Mouse (Mus musculus) olfactory bulb, adult 2 months (tissue): ENCODE results near the gene Atp6v0c. TPM values are rescaled to one million over a fixed set of nuclear protein-coding genes. Genes with fewer than 3 reads are reported as not detected.
A peak's percentile ranks its signal among the peaks of the same experiment; 100 is the strongest.

Experiments used
- H3K27ac ChIP-seq: fragments of 200-500 bp; 2 replicates; pipeline ENCODE4 v1.5.1; 2012; ENCODE audit warnings: low read depth, low read length; ENCODE audit not compliant: insufficient read depth
- H3K4me1 ChIP-seq: fragments of 200-500 bp; 2 replicates; pipeline ENCODE4 v1.6.1; 2012; ENCODE audit warnings: low read length; ENCODE audit not compliant: control insufficient read depth, insufficient read depth
- H3K4me3 ChIP-seq: fragments of 200-500 bp; 2 replicates; pipeline ENCODE4 v1.5.1; 2012; ENCODE audit warnings: mild to moderate bottlenecking, low read depth, low read length, moderate library complexity; ENCODE audit not compliant: insufficient read depth
- CTCF ChIP-seq: fragments of 200-500 bp; IDR thresholded peaks from 2 replicates; pipeline ENCODE4 v1.5.1; 2012; ENCODE audit warnings: low read depth, mild to moderate bottlenecking, low read length, moderate library complexity; ENCODE audit not compliant: insufficient read depth
- POLR2A ChIP-seq: fragments of 200-500 bp; IDR thresholded peaks from 2 replicates; pipeline ENCODE4 v1.6.1; 2012; ENCODE audit warnings: mild to moderate bottlenecking, low read depth, low read length, moderate library complexity; ENCODE audit not compliant: insufficient read depth
- WGBS: fragments of 180-500 bp; shearing (Covaris S2); methylation state at CpG from one replicate; pipeline ENCODE4 v1.1.7; 2018; 5-methylcytosine and 5-hydroxymethylcytosine counted together
- polyA plus RNA-seq: library from polyadenylated mRNA; stranded (reverse); fragments of >200 nt; gene quantifications from 2 replicates; pipeline ENCODE4 v1.2.4, GENCODE M21; 2012; ENCODE audit warnings: low replicate concordance; ENCODE audit not compliant: missing spikeins, insufficient read depth, insufficient read length

The Atp6v0c gene
- polyA plus RNA-seq, 1 experiment, result not detected

DNA sequence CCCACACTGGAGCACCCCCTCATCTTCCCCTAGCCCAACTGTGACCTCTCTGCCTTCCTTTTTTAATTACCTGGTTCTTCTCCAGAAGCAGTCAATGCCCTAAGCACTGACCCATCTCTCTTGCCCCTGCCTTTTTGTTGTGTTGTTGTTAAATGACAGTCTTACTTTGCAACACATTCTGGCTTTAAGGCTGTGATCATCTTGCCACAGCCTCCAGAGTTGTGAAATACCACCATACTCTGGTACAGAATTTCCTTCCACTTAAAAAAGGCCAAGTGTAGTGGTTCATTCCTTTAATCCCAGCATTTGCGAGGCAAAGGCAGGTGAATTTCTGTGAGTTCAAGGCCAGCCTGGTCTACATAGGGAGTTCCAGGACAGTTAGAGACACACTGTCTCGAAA is 21.4 kb upstream of the Atp6v0c start:
- no peak overlapping the region for H3K4me3 ChIP-seq
- WGBS, result 94% methylated on average over 2 of the region's 2 CpGs
- peaks cover 6% of the 10 kb centered on the region; the same call in 1 of the 2 replicates for H3K4me1 ChIP-seq
- TF ChIP-seq POLR2A, result no peak
- no peak for TF ChIP-seq CTCF
- no peak overlapping the region for H3K27ac ChIP-seq

DNA sequence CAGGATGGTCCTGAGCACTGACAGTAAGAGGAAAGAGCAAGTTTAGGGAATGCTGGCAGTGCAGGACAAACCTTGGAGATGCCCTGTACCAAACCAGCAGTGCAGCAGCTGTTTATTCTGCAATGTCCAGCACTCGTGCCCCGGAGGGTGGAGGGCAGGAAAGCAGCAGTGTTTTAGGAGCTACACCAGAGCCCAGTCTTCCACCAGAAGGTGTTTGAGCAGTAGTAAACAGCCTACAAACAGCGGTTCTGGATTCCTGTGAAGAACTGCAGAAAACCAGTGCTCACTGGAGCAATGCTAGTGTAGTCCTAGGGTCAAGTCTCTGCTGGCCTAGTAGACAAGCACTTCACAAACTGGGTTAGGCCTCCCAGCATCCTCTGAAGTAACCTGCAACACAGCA is 4.8 kb upstream of the Atp6v0c start:
- TF ChIP-seq CTCF (no peak), POLR2A (no peak)
- 85% methylated on average over 3 of the region's 3 CpGs for WGBS
- Histone ChIP-seq H3K4me1 (no peaks in the 10 kb centered on the region; the same call in 1 of the 2 replicates), H3K4me3 (no peak overlapping the region), H3K27ac (no peak overlapping the region)

DNA sequence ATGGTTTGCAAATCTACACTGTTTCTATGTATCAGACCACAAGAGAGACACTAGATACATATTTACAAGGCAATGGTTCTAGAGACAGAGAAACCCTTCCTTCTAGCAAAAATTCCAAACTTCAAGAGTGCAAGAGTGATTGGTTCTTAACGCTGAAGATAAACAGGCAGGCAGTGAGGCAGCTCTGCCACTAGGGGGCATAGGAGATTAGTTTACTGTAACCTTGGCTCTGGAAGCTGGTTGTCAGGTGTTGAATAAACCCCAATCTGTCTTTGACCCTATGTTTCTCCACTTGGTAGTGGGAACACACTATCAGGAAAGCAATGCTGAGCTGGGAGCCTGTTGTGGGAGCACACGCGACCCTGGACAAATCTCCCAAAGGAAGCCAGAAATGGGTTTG is 3.9 kb upstream of the Atp6v0c start:
- no peaks in the 10 kb centered on the region; the same call in 1 of the 2 replicates for H3K4me1 ChIP-seq
- no peak for TF ChIP-seq POLR2A
- TF ChIP-seq CTCF, result no peak
- no peak overlapping the region for H3K27ac ChIP-seq
- H3K4me3 ChIP-seq, result no peak overlapping the region
- 6% methylated on average over 3 of the region's 3 CpGs for WGBS

DNA sequence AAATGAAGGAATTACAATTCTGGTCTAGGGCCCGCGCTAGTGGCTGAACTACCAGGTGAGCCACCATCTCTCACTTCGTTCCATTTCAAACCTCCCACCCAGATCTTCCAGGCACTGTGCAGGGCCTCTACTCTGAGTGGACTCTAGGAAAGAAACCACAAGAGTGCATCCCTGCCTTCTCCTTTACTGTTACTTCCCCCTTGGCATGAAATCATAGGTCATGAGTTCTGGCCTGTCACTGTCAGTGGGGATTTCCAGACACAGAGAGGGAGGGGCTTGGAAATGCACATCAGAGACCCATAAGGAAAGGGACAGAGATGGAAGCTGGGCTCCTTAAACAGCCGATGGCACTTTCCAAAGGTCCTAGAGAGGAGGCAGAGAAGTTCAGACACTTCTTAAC is 2.2 kb upstream of the Atp6v0c start:
- 84% methylated on average over 4 of the region's 4 CpGs for WGBS
- H3K4me1 ChIP-seq, result peaks cover 8% of the 10 kb centered on the region
- no peak overlapping the region for H3K27ac ChIP-seq
- TF ChIP-seq CTCF (no peak), POLR2A (no peak)
- no peak overlapping the region for H3K4me3 ChIP-seq

DNA sequence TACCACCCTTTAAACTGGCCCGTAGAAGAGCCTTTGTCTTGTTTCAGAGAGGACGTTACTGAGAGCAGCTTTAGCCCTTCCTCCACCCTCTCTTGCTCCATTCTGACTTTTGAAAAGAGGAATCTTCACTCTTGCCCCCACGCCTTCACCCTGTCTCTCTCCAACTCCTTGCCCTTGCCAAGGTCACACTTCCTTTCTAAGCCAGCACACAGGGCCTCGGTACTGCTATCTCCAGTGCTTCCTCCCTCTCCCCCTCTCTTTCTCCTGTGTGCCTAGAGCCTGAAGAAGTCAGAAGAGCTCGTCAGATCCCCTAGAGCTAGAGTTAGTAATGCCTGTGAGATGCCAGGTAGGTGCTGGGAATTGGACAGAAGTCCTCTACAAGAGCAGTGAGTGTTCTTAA is 1.2 kb upstream of the Atp6v0c start:
- Histone ChIP-seq H3K4me1 (peaks cover 9% of the 10 kb centered on the region), H3K4me3 (no peak overlapping the region), H3K27ac (no peak overlapping the region)
- TF ChIP-seq POLR2A (no peak), CTCF (no peak)
- 73% methylated on average over 5 of the region's 5 CpGs for WGBS

DNA sequence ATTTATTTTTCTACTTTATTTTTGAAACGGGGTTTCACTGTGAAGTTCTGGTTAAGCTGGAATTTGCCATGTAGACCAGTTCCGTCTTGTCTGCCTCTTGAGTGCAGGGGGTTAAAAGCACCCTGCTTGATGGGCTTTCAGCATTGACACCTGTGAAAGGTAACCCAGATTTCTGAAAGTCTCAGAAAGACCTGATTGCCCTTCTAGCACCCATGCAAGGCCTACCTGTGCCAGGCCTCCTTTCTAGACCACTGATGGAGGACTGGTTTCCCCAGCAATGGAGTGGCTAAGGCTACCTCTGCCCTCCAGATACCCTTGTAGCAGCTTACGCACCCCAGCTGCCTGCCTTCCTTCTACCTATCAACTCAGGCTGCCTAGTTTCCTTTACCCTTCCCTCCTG is 623 bp upstream of the Atp6v0c start:
- peak overlapping the region; percentile 75 for H3K4me3 ChIP-seq
- 46% methylated on average over 3 of the region's 3 CpGs for WGBS
- H3K4me1 ChIP-seq, result peaks cover 11% of the 10 kb centered on the region
- no peak overlapping the region for H3K27ac ChIP-seq
- TF ChIP-seq CTCF, result no peak
- no peak for TF ChIP-seq POLR2A

DNA sequence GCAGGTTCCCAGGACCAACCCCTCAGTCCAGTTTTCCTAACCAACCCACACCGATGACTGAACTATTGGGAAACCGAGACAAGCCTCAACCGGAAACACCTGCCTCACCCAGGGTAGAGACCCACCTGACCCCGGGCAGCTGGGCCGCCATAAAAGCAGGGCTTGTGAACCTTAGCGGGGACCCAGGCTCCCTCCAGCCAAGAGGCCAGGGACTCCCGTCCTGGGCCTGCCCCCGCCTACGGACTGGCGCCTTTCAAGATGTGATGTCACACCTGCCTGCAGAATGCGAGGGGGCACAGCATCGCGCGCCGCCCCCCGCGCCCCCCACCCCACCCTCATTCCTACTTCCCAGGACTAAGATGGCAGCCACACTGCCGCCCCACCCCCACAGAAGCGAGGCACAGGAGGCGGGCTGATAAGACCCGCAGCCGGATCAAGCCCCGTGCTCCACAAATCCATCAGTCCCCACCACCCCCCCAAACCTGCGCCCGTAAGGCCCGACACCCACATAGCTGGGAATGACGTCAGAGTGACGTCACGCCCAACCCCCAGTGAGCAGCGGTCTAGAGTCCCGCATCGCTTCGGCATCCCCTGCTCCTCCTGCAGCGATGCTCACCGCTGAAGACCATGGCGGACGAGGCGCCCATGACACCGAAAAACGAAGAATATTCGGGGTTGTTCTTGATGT is 768 bp downstream of the Atp6v0c start:
- WGBS, result under 1% methylated on average over 41 of the region's 41 CpGs
- Histone ChIP-seq H3K27ac (peak overlapping the region; percentile 100), H3K4me1 (peaks cover 18% of the 10 kb centered on the region), H3K4me3 (peak overlapping the region; percentile 75)
- TF ChIP-seq POLR2A, result no peak
- no peak for TF ChIP-seq CTCF

DNA sequence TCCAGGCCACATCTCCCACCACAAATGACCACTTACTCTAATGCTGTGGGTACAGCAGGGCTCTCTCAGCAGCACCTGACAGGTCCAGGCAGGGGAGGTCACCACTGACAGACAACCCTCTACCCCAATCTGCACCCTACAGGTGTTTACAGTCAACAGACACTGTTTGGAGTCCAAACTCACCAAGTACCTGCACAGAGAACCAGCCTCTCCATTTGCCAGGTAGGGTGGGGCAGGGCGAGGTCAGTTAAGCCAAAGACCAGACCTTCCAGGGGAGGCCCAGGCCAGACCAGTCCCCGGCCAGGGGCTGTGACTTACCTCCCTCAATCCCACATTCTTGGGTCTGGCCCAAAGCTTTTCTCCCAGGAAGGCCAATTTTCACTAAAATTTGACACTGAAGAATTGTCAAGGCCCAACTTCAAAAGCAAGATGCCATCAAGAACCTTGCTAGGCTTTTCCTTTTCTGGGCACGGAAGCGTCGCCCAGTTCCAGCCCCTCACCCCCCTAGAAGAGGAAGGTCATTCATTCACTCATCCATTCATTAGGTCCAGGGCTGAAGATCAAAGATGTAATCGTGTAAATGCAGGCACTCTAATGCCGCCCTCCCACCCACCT is 1.5 kb downstream of the Atp6v0c start:
- 26% methylated on average over 7 of the region's 7 CpGs for WGBS
- peak overlapping the region; percentile 75 for H3K4me3 ChIP-seq
- H3K4me1 ChIP-seq, result peaks cover 18% of the 10 kb centered on the region
- no peak overlapping the region for H3K27ac ChIP-seq
- TF ChIP-seq CTCF (no peak), POLR2A (no peak)

DNA sequence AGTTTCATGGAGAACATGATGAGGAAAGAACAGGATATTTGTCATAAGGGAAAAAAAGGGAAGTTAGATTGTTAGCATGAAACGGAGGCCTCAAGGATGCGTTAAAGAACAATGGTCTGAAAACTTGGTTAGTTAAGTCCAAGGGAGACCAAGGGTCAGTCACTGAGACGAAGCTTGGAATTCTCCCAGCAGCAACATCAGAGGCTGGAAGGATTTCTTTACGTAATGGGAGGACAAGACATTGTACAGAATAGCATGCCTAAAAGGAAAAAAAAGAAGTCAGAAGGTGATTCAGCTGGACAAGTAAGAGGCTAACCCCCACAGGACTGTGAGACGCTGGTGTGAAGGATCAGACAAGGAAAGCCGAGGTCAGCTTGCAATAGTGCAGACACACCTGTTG is 2.4 kb downstream of the Atp6v0c start:
- no peak overlapping the region for H3K4me3 ChIP-seq
- H3K4me1 ChIP-seq, result peaks cover 23% of the 10 kb centered on the region
- H3K27ac ChIP-seq, result no peak overlapping the region
- WGBS, result 56% methylated on average over 6 of the region's 6 CpGs
- no peak for TF ChIP-seq CTCF
- no peak for TF ChIP-seq POLR2A
